Mouse (Mus musculus): ENCODE results near the gene Selenon. TPM values are rescaled to one million over a fixed set of nuclear protein-coding genes. Genes with fewer than 3 reads are reported as not detected.
A peak's percentile ranks its signal among the peaks of the same experiment; 100 is the strongest.

The Selenon gene
- polyA plus RNA-seq, 1 experiment from 2014 or later, result 9.3 TPM

DNA sequence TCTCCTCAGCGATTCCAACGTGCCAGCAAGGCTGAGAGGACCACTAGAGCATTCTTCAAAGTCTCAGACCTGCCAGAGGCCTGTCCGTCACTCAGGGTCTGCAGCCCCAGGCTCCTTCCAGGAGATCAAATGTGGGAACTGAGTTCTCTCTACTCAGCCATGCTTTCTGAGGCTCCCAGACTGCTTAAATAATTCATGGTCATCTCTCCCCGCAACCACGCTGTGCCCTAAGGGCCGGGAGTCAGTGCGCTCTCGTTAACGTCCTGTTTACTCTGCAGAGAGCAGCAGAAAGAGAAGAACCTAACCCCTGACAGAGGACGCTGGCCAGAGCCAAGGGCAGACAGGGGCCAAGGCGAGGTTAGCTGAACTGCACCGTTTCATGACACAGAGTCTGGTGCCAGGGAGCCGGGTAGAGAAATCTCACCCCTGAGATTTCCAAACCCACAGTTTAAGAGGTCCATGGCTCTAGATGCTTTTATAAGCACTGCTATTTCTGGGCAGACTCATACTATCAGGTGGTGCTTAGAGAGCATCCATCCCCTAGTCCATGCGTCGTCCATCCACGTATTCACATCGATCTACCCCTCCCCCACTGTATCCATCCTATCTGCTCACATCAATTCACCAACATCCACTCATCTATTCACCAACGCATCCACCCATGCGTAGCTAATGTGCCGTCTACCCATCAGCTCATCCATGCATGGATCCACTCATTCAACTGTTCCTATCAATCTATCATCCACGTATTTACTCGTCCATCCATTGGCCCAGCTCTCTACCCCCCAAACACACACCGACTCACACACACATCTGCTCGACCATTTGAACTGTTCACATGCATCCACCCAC lies 20.7 kb upstream of the Selenon start:
- no peak for ATAC-seq
- 87% methylated on average over 24 of the region's 24 CpGs for WGBS
- no peak overlapping the region for H3K27ac ChIP-seq
- H3K36me3 ChIP-seq (ENCODE audit: poor library complexity, severe bottlenecking), result 0 out of 2 replicates have a peak, but pooled peaks cover 3% of the 10 kb centered on the region
- H3K4me1 ChIP-seq, result peaks cover 6% of the 10 kb centered on the region
- no peak overlapping the region for H3K9ac ChIP-seq
- H3K9me3 ChIP-seq (replicated peaks), result no peaks in the 10 kb centered on the region
- no peak overlapping the region for H3K4me3 ChIP-seq
- H3K27me3 ChIP-seq, result no peaks in the 10 kb centered on the region
- no peak overlapping the region for H3K4me2 ChIP-seq

- no peak overlapping the region for H3K4me2 ChIP-seq
- H3K27ac ChIP-seq, result peak overlapping the region; percentile 38
- H3K9ac ChIP-seq, result no peak overlapping the region
- WGBS, result 72% methylated on average over 14 of the region's 14 CpGs
- ATAC-seq, result peak; percentile 56; the same call in 1 of the 2 replicates
- no peaks in the 10 kb centered on the region for H3K27me3 ChIP-seq
- no peak overlapping the region for H3K4me3 ChIP-seq
- H3K4me1 ChIP-seq, result peaks cover 10% of the 10 kb centered on the region
- no peaks in the 10 kb centered on the region; the same call in 1 of the 2 replicates for H3K9me3 ChIP-seq (replicated peaks)
- H3K36me3 ChIP-seq (ENCODE audit: poor library complexity, severe bottlenecking), result peaks cover 6% of the 10 kb centered on the region; the same call in 1 of the 2 replicates
Observed at GRCm38 (mm10) chr4:134570704-134571451, 18.9 kb upstream of the Selenon start.

DNA sequence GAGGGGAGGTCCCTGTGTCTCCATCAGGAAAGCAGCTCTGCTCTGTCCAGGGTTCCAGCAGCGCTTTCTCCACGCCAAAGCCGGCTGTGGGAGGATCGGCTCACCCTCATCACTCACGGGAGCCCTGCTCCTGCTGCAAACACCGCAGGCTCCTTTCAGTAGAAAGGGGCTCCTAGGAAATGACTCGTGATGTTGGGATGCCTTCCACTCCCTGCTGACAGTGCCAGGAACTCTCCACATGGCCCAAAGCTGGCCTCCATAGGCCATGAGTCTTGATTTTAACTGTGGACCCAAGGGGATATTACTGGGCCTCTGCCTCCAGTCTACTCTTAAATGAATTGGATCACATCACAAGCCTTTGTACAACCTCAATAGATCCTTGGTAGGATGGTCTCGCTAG lies 17.9 kb upstream of the Selenon start:
- no peak overlapping the region for H3K9ac ChIP-seq
- no peak overlapping the region for H3K27ac ChIP-seq
- peaks cover 17% of the 10 kb centered on the region; the same call in 1 of the 2 replicates for H3K36me3 ChIP-seq (ENCODE audit: poor library complexity, severe bottlenecking)
- H3K27me3 ChIP-seq, result no peaks in the 10 kb centered on the region
- H3K4me1 ChIP-seq, result peaks cover 10% of the 10 kb centered on the region
- no peak overlapping the region for H3K4me3 ChIP-seq
- ATAC-seq, result no peak
- H3K9me3 ChIP-seq (replicated peaks), result no peaks in the 10 kb centered on the region; the same call in 1 of the 2 replicates
- 80% methylated on average over 8 of the region's 8 CpGs for WGBS
- no peak overlapping the region for H3K4me2 ChIP-seq

GRCm38 (mm10) chr4:134569205-134569604 lies 17.2 kb upstream of the Selenon start:
- Histone ChIP-seq H3K36me3 (ENCODE audit: poor library complexity, severe bottlenecking) (peaks cover 16% of the 10 kb centered on the region; the same call in 1 of the 2 replicates), H3K9ac (no peak overlapping the region), H3K9me3 (replicated peaks) (no peaks in the 10 kb centered on the region; the same call in 1 of the 2 replicates), H3K27me3 (no peaks in the 10 kb centered on the region), H3K4me1 (peaks cover 10% of the 10 kb centered on the region), H3K4me3 (no peak overlapping the region), H3K4me2 (no peak overlapping the region), H3K27ac (no peak overlapping the region)
- no peak for ATAC-seq
- 76% methylated on average over 6 of the region's 6 CpGs for WGBS

- Histone ChIP-seq H3K27ac (peak overlapping the region; percentile 53), H3K4me2 (peak overlapping the region; percentile 23), H3K9me3 (replicated peaks) (no peaks in the 10 kb centered on the region; the same call in 1 of the 2 replicates), H3K27me3 (no peaks in the 10 kb centered on the region), H3K4me3 (no peak overlapping the region), H3K9ac (no peak overlapping the region; the same call in 1 of the 2 replicates), H3K4me1 (peaks cover 10% of the 10 kb centered on the region), H3K36me3 (ENCODE audit: poor library complexity, severe bottlenecking) (peaks cover 20% of the 10 kb centered on the region; the same call in 1 of the 2 replicates)
- WGBS, result 11% methylated on average over 19 of the region's 19 CpGs
- peak; percentile 77 for ATAC-seq
Observed at GRCm38 (mm10) chr4:134567377-134568226, 15.6 kb upstream of the Selenon start.

- ATAC-seq, result no peak
- Histone ChIP-seq H3K4me3 (no peak overlapping the region), H3K27me3 (no peaks in the 10 kb centered on the region), H3K9ac (no peak overlapping the region), H3K4me2 (no peak overlapping the region), H3K36me3 (ENCODE audit: poor library complexity, severe bottlenecking) (peaks cover 20% of the 10 kb centered on the region; the same call in 1 of the 2 replicates), H3K27ac (no peak overlapping the region), H3K4me1 (peaks cover 10% of the 10 kb centered on the region), H3K9me3 (replicated peaks) (no peaks in the 10 kb centered on the region; the same call in 1 of the 2 replicates)
- WGBS, result 80% methylated on average over 6 of the region's 6 CpGs
Observed at GRCm38 (mm10) chr4:134564093-134564492, 12.1 kb upstream of the Selenon start.

DNA sequence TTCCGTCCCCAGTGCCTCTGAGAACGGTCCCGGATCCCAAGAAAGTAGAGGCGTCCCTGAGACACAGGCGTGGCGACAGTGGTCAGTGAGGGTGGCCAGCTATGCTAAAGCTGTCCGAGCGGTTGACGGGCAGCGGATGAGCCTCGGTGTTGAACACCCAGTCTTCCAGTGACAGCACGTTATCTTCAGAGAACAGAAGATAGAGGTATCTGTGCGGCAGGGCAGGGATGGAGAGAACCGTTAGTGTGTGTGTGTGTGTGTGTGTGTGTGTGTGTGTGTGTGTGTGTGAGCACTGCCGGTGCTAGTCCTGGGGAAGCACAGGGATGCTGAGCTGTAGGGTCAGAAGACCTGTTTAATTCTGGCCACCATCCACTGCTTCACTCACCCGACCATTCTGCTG lies 11.7 kb upstream of the Selenon start:
- no peak overlapping the region for H3K9ac ChIP-seq
- no peaks in the 10 kb centered on the region for H3K27me3 ChIP-seq
- H3K27ac ChIP-seq, result no peak overlapping the region
- 92% methylated on average over 16 of the region's 16 CpGs for WGBS
- no peak overlapping the region for H3K4me3 ChIP-seq
- ATAC-seq, result no peak
- peaks cover 20% of the 10 kb centered on the region; the same call in 1 of the 2 replicates for H3K36me3 ChIP-seq (ENCODE audit: poor library complexity, severe bottlenecking)
- H3K4me1 ChIP-seq, result peaks cover 11% of the 10 kb centered on the region
- no peak overlapping the region for H3K4me2 ChIP-seq
- no peaks in the 10 kb centered on the region; the same call in 1 of the 2 replicates for H3K9me3 ChIP-seq (replicated peaks)

- H3K4me3 ChIP-seq, result no peak overlapping the region
- 74% methylated on average over 2 of the region's 2 CpGs for WGBS
Observed at GRCm38 (mm10) chr4:134562014-134562413, 10.0 kb upstream of the Selenon start.

DNA sequence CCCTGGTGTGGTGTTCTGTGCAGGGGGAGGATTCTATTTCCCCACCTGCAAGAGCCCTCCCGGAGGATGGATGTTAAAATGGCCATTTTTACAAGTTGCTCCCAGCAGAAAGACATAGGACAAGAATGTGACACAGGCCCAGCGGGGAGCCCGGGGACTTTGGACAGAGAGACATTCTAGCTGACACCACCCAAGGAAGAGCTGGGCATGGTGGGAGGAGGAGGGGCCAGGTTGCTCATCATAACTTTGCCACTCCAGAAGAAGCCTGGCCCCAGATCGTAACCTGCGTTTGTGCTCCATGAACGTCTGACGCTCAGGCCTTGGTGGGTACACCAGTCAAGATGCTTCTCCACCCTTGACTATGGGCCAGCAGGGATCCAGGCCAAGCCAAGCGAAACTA lies 8.7 kb upstream of the Selenon start:
- 95% methylated on average over 8 of the region's 8 CpGs for WGBS
- no peak for ATAC-seq
- H3K4me1 ChIP-seq, result peaks cover 7% of the 10 kb centered on the region; the same call in 1 of the 2 replicates
- H3K27ac ChIP-seq, result no peak overlapping the region
- peaks cover 15% of the 10 kb centered on the region; the same call in 1 of the 2 replicates for H3K36me3 ChIP-seq (ENCODE audit: poor library complexity, severe bottlenecking)
- H3K9me3 ChIP-seq (replicated peaks), result no peaks in the 10 kb centered on the region; the same call in 1 of the 2 replicates
- no peak overlapping the region for H3K4me2 ChIP-seq
- H3K4me3 ChIP-seq, result no peak overlapping the region
- no peaks in the 10 kb centered on the region for H3K27me3 ChIP-seq
- no peak overlapping the region for H3K9ac ChIP-seq

More at GRCm38 (mm10) chr4:134562014-134562413, 10.0 kb upstream of the Selenon start:
- no peak for ATAC-seq
- Histone ChIP-seq H3K27me3 (no peaks in the 10 kb centered on the region), H3K9ac (no peak overlapping the region), H3K4me1 (peaks cover 7% of the 10 kb centered on the region; the same call in 1 of the 2 replicates), H3K4me2 (no peak overlapping the region), H3K9me3 (replicated peaks) (no peaks in the 10 kb centered on the region; the same call in 1 of the 2 replicates), H3K36me3 (ENCODE audit: poor library complexity, severe bottlenecking) (peaks cover 20% of the 10 kb centered on the region; the same call in 1 of the 2 replicates), H3K27ac (no peak overlapping the region)

- WGBS, result 87% methylated on average over 7 of the region's 7 CpGs
- Histone ChIP-seq H3K9me3 (replicated peaks) (no peaks in the 10 kb centered on the region), H3K4me3 (no peak overlapping the region), H3K27ac (no peak overlapping the region), H3K4me2 (no peak overlapping the region), H3K36me3 (ENCODE audit: poor library complexity, severe bottlenecking) (0 out of 2 replicates have a peak, but pooled peaks cover 4% of the 10 kb centered on the region), H3K27me3 (no peaks in the 10 kb centered on the region), H3K9ac (no peak overlapping the region), H3K4me1 (peaks cover 7% of the 10 kb centered on the region; the same call in 1 of the 2 replicates)
- ATAC-seq, result no peak
Observed at GRCm38 (mm10) chr4:134559154-134559553, 7.2 kb upstream of the Selenon start.

- no peaks in the 10 kb centered on the region for H3K9me3 ChIP-seq (replicated peaks)
- H3K4me2 ChIP-seq, result no peak overlapping the region
- ATAC-seq, result no peak
- H3K4me3 ChIP-seq, result no peak overlapping the region
- H3K9ac ChIP-seq, result no peak overlapping the region
- H3K36me3 ChIP-seq (ENCODE audit: poor library complexity, severe bottlenecking), result no peaks in the 10 kb centered on the region
- WGBS, result 70% methylated on average over 9 of the region's 9 CpGs
- peaks cover 7% of the 10 kb centered on the region; the same call in 1 of the 2 replicates for H3K4me1 ChIP-seq
- no peaks in the 10 kb centered on the region for H3K27me3 ChIP-seq
- H3K27ac ChIP-seq, result no peak overlapping the region
Observed at GRCm38 (mm10) chr4:134558570-134559113, 6.7 kb upstream of the Selenon start.

Data from forebrain, embryonic 13.5 days (tissue).